Mouse (Mus musculus) embryonic facial prominence, embryonic 14.5 days (tissue): ENCODE measurements around the gene Eef2k. TPM values are rescaled to one million over a fixed set of nuclear protein-coding genes. Genes with fewer than 3 reads are reported as not detected.

ENCODE experiments used
- ATAC-seq: fragments of 200-750 bp; cut with Nextera tagmentation; 2 replicates; pipeline ENCODE4 v1.8.0; 2017; ENCODE audit warnings: low read depth, moderate number of reproducible peaks, moderate TSS enrichment
- DNase-seq: peaks from one replicate; pipeline ENCODE4 v3.0.0-alpha.2; 2015; ENCODE audit warnings: low spot score
- H3K27ac ChIP-seq: fragments of 300-500 bp; sonication (generic); replicated peaks from 2 replicates; pipeline ENCODE4 v1.5.1; 2014; ENCODE audit warnings: low read depth, mild to moderate bottlenecking, low read length, moderate library complexity
- H3K27me3 ChIP-seq: fragments of 300-500 bp; sonication (generic); replicated peaks from 2 replicates; pipeline ENCODE4 v1.6.1; 2014; ENCODE audit warnings: low read length; ENCODE audit not compliant: control insufficient read depth, insufficient read depth
- H3K36me3 ChIP-seq: fragments of 300-500 bp; sonication (generic); 2 replicates; pipeline ENCODE4 v1.6.1; 2014; ENCODE audit warnings: low read length, mixed read lengths; ENCODE audit not compliant: control insufficient read depth, insufficient read depth
- H3K4me1 ChIP-seq: fragments of 300-500 bp; sonication (generic); 2 replicates; pipeline ENCODE4 v1.6.1; 2014; ENCODE audit warnings: antibody characterized with exemption, low read length; ENCODE audit not compliant: control insufficient read depth, insufficient read depth
- H3K4me2 ChIP-seq: fragments of 300-500 bp; sonication (generic); 2 replicates; pipeline ENCODE4 v1.6.1; 2014; ENCODE audit warnings: low read depth, mild to moderate bottlenecking, low read length, moderate library complexity, mixed read lengths
- H3K4me3 ChIP-seq: fragments of 300-500 bp; sonication (generic); 2 replicates; pipeline ENCODE4 v1.5.1; 2014; ENCODE audit warnings: low read depth, mild to moderate bottlenecking, low read length
- H3K9ac ChIP-seq: fragments of 300-500 bp; sonication (generic); 2 replicates; pipeline ENCODE4 v1.6.1; 2014; ENCODE audit warnings: low read depth, mild to moderate bottlenecking, low read length, moderate library complexity, mixed read lengths
- H3K9me3 ChIP-seq: fragments of 300-500 bp; sonication (generic); 2 replicates; pipeline ENCODE4 v1.6.1; 2016; ENCODE audit warnings: low read length; ENCODE audit not compliant: control insufficient read depth
- WGBS: fragments of 180-500 bp; shearing (Covaris S2); extraction: QIAGEN DNeasy Blood & Tissue Kit; methylation state at CpG from one replicate; pipeline ENCODE4 v1.1.7; 2014; 5-methylcytosine and 5-hydroxymethylcytosine counted together
- polyA plus RNA-seq: library from polyadenylated mRNA; unstranded; fragments of >200 nt; fragmentation: Nextera tagmentation; extraction: Ambion mirVana; gene quantifications from 2 replicates; pipeline ENCODE4 v1.2.1, GENCODE M21; 2014

The Eef2k gene
- polyA plus RNA-seq = 19.6 and 22.2 TPM in 2 replicates

DNA sequence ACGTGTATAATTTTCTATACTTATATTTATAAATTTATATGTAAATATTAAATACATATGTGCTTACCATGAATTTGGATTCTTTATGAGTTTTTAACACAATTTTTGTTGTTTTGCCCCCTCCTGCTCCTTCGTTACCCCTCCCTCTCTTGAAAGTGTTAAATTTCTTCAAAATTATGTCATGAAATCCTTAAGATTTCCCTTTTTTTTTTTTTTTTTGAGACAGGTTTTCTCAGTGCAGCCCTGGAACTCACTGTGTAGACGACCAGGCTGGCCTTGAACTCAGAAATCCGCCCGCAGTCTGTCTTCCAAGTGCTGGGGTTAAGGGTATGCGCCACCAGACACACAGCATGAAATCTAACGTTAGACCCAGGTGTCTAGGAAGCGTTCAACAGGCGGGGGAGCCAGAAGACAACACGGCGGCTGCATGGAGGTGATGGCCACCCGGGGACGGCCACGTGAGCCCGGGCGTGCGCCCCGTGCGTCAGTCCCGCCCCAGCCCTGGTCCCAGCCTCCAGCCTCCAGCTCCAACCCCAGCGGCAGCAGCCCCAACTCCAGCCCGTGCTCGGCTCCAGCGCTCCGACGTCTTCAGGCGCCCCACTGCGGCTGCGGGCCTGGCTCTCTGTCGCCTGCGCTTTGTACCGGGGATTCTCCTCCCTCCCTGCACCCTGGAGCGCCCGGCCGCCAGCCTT lies at the start of gene Eef2k:
TSS of gene Eef2k (plus strand) at position 487 of the 692 bp plus-strand sequence.
- WGBS = 3% methylated on average over 34 of the region's 35 CpGs
- Histone ChIP-seq H3K27ac (peak within 1 kb of the TSS; percentile 95), H3K27me3 (no peaks in the 10 kb centered on the region), H3K36me3 (0 out of 2 replicates have a peak, but pooled peaks cover 8% of the 10 kb centered on the region), H3K4me3 (peak within 1 kb of the TSS; percentile 83), H3K4me2 (peak within 1 kb of the TSS; percentile 63), H3K9me3 (no peaks in the 10 kb centered on the region), H3K9ac (peak within 1 kb of the TSS; percentile 85), H3K4me1 (peaks cover 8% of the 10 kb centered on the region)
- peak; percentile 96 for ATAC-seq
- DNase-seq = peak; percentile 95

DNA sequence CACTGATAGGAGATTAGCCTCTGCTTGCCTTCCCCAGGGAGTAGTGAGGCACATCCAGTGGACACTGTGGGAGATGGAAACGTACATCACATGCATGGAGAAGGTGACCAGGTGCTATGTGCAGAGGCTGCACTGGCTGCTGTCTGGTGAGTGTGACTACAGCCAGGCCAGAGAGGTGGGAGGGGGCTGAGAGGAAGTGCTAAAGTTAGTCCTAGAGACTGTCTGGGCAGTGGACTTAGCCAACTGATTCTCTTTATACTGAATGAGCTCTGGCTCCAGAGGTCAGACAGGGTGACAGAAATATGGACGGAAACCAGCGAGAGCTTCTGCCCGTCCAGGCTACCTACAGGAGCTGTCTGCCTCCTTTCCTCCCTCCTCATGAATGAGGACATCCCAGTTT lies 47.1 kb upstream of the Eef2k start:
- Histone ChIP-seq H3K9ac (no peak overlapping the region), H3K36me3 (no peaks in the 10 kb centered on the region), H3K27ac (no peak overlapping the region), H3K4me1 (no peaks in the 10 kb centered on the region), H3K9me3 (no peaks in the 10 kb centered on the region), H3K27me3 (no peaks in the 10 kb centered on the region), H3K4me2 (no peak overlapping the region), H3K4me3 (no peak overlapping the region)
- DNase-seq (no peak), ATAC-seq (no peak)
- WGBS = 65% methylated on average over 4 of the region's 4 CpGs

DNA sequence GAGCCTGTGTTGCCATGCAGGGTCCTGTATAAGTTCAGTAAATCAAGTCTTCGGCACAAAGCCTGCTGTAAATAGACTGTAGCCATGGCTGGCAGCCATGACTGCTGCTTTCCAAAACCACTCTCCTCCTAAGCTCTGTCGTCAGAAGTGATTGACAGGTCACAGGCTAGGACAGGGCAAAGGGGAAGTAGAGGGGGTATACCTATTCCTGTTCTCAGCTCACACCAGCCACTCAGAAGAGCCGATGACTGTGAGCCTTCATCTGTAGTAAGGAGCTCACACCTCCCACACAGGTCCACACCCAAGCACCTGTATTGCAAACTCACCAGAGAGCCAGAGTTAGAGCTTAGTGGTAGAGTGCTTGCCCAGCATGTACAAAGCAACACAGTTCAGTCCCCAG lies 46.3 kb upstream of the Eef2k start:
- Histone ChIP-seq H3K9ac (no peak overlapping the region), H3K9me3 (no peaks in the 10 kb centered on the region), H3K4me2 (no peak overlapping the region), H3K4me1 (no peaks in the 10 kb centered on the region), H3K4me3 (no peak overlapping the region), H3K27me3 (no peaks in the 10 kb centered on the region), H3K27ac (no peak overlapping the region), H3K36me3 (no peaks in the 10 kb centered on the region)
- ATAC-seq (no peak), DNase-seq (no peak)
- WGBS = 73% methylated on average over 3 of the region's 3 CpGs

DNA sequence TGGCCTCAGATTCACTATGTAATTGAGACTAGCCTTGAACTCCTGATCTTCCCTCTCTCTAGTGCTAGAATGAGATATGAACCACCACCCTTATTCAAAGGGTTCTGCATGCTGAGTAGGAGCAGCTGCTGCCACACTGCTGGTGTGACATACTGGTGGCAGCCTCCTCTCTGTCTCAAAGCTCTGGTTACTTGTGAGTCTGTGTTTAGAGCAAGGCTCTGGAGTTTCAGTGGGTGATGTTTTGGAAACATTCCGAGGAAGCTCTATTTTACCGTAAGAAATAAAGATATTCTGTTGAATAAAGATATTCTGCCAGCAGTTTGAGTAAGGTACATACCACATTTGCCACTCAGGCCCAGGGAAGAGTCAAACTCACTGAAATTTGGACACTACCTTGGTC lies 39.4 kb upstream of the Eef2k start:
- Histone ChIP-seq H3K9me3 (no peaks in the 10 kb centered on the region), H3K9ac (no peak overlapping the region), H3K4me2 (no peak overlapping the region), H3K36me3 (no peaks in the 10 kb centered on the region), H3K4me1 (no peaks in the 10 kb centered on the region), H3K27ac (no peak overlapping the region), H3K27me3 (no peaks in the 10 kb centered on the region), H3K4me3 (no peak overlapping the region)
- ATAC-seq (no peak), DNase-seq (no peak)
- WGBS = 96% methylated on average over 2 of the region's 2 CpGs

DNA sequence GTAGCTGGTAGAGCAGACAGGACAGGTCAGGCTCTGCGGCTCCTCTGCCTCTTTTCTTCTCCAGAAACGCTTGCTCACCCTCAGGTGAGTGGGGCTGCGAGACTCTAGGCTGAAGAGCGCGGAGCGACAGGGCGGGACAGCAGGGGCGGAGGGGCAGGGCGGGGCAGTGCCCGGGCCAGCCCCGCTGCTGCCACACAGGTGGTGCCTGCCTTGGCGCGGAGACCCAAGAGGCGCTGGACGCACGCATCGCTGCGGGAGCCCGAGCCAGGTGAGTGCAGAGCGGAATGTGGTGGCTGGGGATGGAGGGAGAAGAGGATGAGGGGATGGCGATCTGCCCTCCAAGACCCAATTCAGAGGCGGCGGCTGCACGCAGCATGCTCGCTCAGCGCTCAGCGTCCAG lies 32.9 kb upstream of the Eef2k start:
- DNase-seq (no peak), ATAC-seq (no peak)
- Histone ChIP-seq H3K4me1 (no peaks in the 10 kb centered on the region), H3K4me3 (peak overlapping the region; percentile 20), H3K27me3 (no peaks in the 10 kb centered on the region), H3K9ac (peak overlapping the region; percentile 45; the same call in 1 of the 2 replicates), H3K4me2 (peak overlapping the region; percentile 52), H3K27ac (no peak overlapping the region), H3K9me3 (no peaks in the 10 kb centered on the region), H3K36me3 (no peaks in the 10 kb centered on the region)
- WGBS = 4% methylated on average over 18 of the region's 27 CpGs

DNA sequence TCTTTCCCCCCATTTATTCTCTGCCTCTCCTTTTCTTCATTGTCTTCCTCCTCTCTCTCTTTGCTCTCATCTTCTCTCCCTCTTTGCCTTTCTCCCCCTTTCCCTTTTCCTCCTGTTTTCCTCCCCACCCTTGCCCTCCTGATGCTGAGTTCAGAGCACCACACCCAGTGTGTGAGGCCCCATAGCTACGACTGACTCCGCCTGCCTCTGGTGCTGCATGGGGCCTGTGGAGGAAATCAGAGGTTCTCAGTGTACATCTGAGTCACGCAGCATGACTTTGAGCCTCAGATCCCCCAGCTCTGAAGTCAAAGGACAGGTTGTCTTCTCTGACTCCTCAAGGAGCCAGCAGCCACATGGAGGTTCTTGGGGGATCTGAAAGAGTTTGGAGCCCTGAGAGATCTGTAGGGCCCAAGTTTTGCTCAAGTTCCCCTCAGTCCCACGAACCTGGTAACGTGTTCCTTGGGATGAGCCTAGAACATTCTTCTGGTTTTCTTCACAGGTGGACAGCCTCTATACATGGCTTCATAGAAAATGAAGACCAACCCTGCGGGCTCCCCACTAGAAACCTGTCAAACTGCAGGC lies 30.7 kb upstream of the Eef2k start, which contains the start of gene Gm5737:
TSS of gene Gm5737 (plus strand) at position 532 of the 582 bp plus-strand sequence.
- no peak for DNase-seq
- Histone ChIP-seq H3K4me3 (no peak within 1 kb of the TSS), H3K27ac (no peak within 1 kb of the TSS), H3K4me1 (no peaks in the 10 kb centered on the region), H3K4me2 (no peak within 1 kb of the TSS), H3K27me3 (no peaks in the 10 kb centered on the region), H3K9me3 (no peaks in the 10 kb centered on the region), H3K9ac (no peak within 1 kb of the TSS), H3K36me3 (no peaks in the 10 kb centered on the region)
- WGBS = 77% methylated on average over 6 of the region's 6 CpGs
- no peak for ATAC-seq

DNA sequence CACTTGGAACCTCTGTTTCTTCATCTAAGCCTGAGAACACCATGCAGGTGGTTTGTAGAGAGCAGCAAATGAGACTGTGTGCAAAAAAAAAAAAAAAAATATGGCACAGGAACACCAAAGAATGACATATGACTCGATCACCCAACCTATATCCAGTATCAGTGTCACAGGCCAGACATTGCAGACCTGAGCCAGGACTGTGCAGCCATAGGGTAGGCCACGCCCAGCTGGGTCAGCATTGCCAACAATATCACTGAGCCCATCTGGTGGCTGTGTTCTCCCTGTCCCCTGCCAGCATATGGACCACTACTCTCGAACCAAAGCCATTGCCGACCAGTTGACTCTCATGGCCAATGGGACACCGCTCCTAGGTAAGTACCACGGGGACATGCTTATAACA lies 25.1 kb upstream of the Eef2k start:
- DNase-seq (no peak), ATAC-seq (no peak)
- Histone ChIP-seq H3K9me3 (no peaks in the 10 kb centered on the region), H3K4me2 (no peak overlapping the region), H3K36me3 (no peaks in the 10 kb centered on the region), H3K4me1 (no peaks in the 10 kb centered on the region), H3K4me3 (no peak overlapping the region), H3K27ac (no peak overlapping the region), H3K27me3 (no peaks in the 10 kb centered on the region), H3K9ac (no peak overlapping the region)
- 90% methylated on average over 6 of the region's 6 CpGs for WGBS

DNA sequence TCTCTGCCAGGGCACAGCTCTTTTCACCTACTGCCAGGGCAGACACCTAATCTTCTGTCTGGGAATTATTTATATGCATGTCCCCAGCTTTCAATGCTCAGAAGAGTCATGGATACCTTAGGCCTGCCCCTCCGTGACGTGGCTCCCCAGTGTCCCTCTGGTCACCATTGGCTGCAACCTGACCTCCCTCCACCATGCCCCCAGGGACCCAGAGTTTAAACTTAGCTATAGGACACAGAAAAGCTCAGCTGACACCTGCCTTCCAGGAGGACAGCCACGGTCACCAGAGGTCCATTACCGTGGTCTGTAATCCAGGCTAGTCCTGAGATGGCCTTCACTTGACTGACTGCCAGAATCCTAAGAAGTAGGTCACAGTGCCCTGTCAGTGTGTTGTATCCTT lies 23.2 kb upstream of the Eef2k start:
- ATAC-seq (no peak), DNase-seq (no peak)
- no peaks in the 10 kb centered on the region for H3K36me3 ChIP-seq
- no peak overlapping the region for H3K9ac ChIP-seq
- H3K27ac ChIP-seq = no peak overlapping the region
- no peak overlapping the region for H3K4me3 ChIP-seq
- no peak overlapping the region for H3K4me2 ChIP-seq
- H3K27me3 ChIP-seq = no peaks in the 10 kb centered on the region
- no peaks in the 10 kb centered on the region for H3K9me3 ChIP-seq
- H3K4me1 ChIP-seq = no peaks in the 10 kb centered on the region
- WGBS = 84% methylated on average over 4 of the region's 4 CpGs

DNA sequence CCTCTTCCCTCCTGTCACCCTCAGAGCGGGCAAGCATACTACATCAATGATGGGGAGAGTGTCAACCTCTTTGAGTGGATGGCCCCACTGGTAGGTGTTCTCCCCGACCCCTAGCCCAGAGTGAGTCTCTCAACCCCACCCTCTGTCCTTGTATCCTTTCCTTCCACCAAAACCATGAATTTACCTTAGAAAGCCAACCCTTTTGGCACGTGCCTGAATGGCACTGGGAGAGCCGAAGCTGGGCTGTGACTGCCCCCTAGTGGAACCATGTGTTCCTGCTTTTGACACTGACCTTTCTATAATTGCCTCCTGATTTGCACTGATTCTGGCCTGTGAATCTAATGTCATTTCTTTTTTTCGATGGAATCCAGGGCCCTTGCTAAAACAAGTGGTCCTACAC lies 19.4 kb upstream of the Eef2k start:
- WGBS = 21% methylated on average over 5 of the region's 5 CpGs
- peak; percentile 31; the same call in 1 of the 2 replicates for ATAC-seq

More for the DNA sequence above, 19.4 kb upstream of the Eef2k start:
- H3K27me3 ChIP-seq = no peaks in the 10 kb centered on the region
- DNase-seq = peak; percentile 75
- H3K4me3 ChIP-seq = no peak overlapping the region
- H3K4me1 ChIP-seq = no peaks in the 10 kb centered on the region
- no peak overlapping the region for H3K4me2 ChIP-seq
- no peaks in the 10 kb centered on the region for H3K9me3 ChIP-seq
- no peak overlapping the region for H3K9ac ChIP-seq
- no peaks in the 10 kb centered on the region for H3K36me3 ChIP-seq
- H3K27ac ChIP-seq = no peak overlapping the region
